Mouse (Mus musculus): ENCODE measurements around the gene Trnt1.

- TF ChIP-seq POLR2A (IDR thresholded peaks at IDR 0.05; ENCODE audit: low read depth, low read length) (no peak), CTCF (IDR thresholded peaks at IDR 0.05; ENCODE audit: extremely low read depth, insufficient read length, insufficient replicate concordance, low read depth, low read length) (no peak)
Observed at GRCm38 (mm10) chr6:106745673-106746394, 23.1 kb upstream of the Trnt1 start.

All from small intestine, adult 2 months (tissue).